Mouse (Mus musculus): ENCODE data around the gene Ppara. TPM values are rescaled to one million over a fixed set of nuclear protein-coding genes. Genes with fewer than 3 reads are reported as not detected.
"Not testable (repeated sequence)": the region's sequence is repeated elsewhere in the genome, so short reads cannot be mapped to it uniquely, and the experiment has no call there.

The Ppara gene
- polyA plus RNA-seq, 1 experiment from 2014 or later = 6.0 TPM

- Histone ChIP-seq H3K36me3 (ENCODE audit: control insufficient read depth, insufficient read depth, low read length) (no peaks in the 10 kb centered on the region), H3K4me2 (ENCODE audit: low read depth, low read length) (no peak overlapping the region), H3K9me3 (ENCODE audit: control insufficient read depth, low read length) (no peaks in the 10 kb centered on the region), H3K27me3 (replicated peaks; ENCODE audit: control insufficient read depth, insufficient read depth, low read length) (no peaks in the 10 kb centered on the region), H3K4me3 (ENCODE audit: low read depth, low read length) (no peak overlapping the region), H3K9ac (ENCODE audit: low read depth, low read length) (no peak overlapping the region), H3K27ac (replicated peaks; ENCODE audit: low read depth, low read length) (no peak overlapping the region), H3K4me1 (ENCODE audit: control insufficient read depth, insufficient read depth, low read length) (no peaks in the 10 kb centered on the region)
- ATAC-seq (ENCODE audit: low read depth) (no peak), DNase-seq (ENCODE audit: low spot score) (no peak)
- WGBS = 89% methylated on average over 5 of the region's 5 CpGs
These were observed 31.9 kb downstream of the Ppara start for GRCm38 (mm10) chr15:85766677-85767076.

- Histone ChIP-seq H3K9me3 (ENCODE audit: control insufficient read depth, low read length) (no peaks in the 10 kb centered on the region), H3K4me3 (ENCODE audit: low read depth, low read length) (no peak overlapping the region), H3K36me3 (ENCODE audit: control insufficient read depth, insufficient read depth, low read length) (no peaks in the 10 kb centered on the region), H3K4me1 (ENCODE audit: control insufficient read depth, insufficient read depth, low read length) (no peaks in the 10 kb centered on the region), H3K9ac (ENCODE audit: low read depth, low read length) (no peak overlapping the region), H3K27me3 (replicated peaks; ENCODE audit: control insufficient read depth, insufficient read depth, low read length) (no peaks in the 10 kb centered on the region), H3K27ac (replicated peaks; ENCODE audit: low read depth, low read length) (no peak overlapping the region), H3K4me2 (ENCODE audit: low read depth, low read length) (no peak overlapping the region)
- WGBS = 94% methylated on average over 8 of the region's 8 CpGs
- no peak for DNase-seq (ENCODE audit: low spot score)
- no peak for ATAC-seq (ENCODE audit: low read depth)
These were observed 34.2 kb downstream of the Ppara start for GRCm38 (mm10) chr15:85768991-85769390.

- Histone ChIP-seq H3K9ac (ENCODE audit: low read depth, low read length) (no peak overlapping the region), H3K27ac (replicated peaks; ENCODE audit: low read depth, low read length) (no peak overlapping the region), H3K4me1 (ENCODE audit: control insufficient read depth, insufficient read depth, low read length) (no peaks in the 10 kb centered on the region), H3K4me2 (ENCODE audit: low read depth, low read length) (no peak overlapping the region), H3K27me3 (replicated peaks; ENCODE audit: control insufficient read depth, insufficient read depth, low read length) (no peaks in the 10 kb centered on the region), H3K9me3 (ENCODE audit: control insufficient read depth, low read length) (no peaks in the 10 kb centered on the region), H3K36me3 (ENCODE audit: control insufficient read depth, insufficient read depth, low read length) (no peaks in the 10 kb centered on the region), H3K4me3 (ENCODE audit: low read depth, low read length) (no peak overlapping the region)
- no peak for ATAC-seq (ENCODE audit: low read depth)
- no peak for DNase-seq (ENCODE audit: low spot score)
- 83% methylated on average over 17 of the region's 17 CpGs for WGBS
These were observed 36.7 kb downstream of the Ppara start for GRCm38 (mm10) chr15:85771306-85772121.

GRCm38 (mm10) chr15:85772146-85772740, 37.5 kb downstream of the Ppara start:
- H3K27ac ChIP-seq (replicated peaks; ENCODE audit: low read depth, low read length) = no peak overlapping the region
- H3K27me3 ChIP-seq (replicated peaks; ENCODE audit: control insufficient read depth, insufficient read depth, low read length) = no peaks in the 10 kb centered on the region
- ATAC-seq (ENCODE audit: low read depth) (no peak), DNase-seq (ENCODE audit: low spot score) (no peak)
- no peaks in the 10 kb centered on the region for H3K9me3 ChIP-seq (ENCODE audit: control insufficient read depth, low read length)
- H3K4me3 ChIP-seq (ENCODE audit: low read depth, low read length) = no peak overlapping the region
- H3K4me2 ChIP-seq (ENCODE audit: low read depth, low read length) = no peak overlapping the region
- H3K4me1 ChIP-seq (ENCODE audit: control insufficient read depth, insufficient read depth, low read length) = no peaks in the 10 kb centered on the region
- 79% methylated on average over 11 of the region's 11 CpGs for WGBS
- H3K36me3 ChIP-seq (ENCODE audit: control insufficient read depth, insufficient read depth, low read length) = no peaks in the 10 kb centered on the region
- H3K9ac ChIP-seq (ENCODE audit: low read depth, low read length) = no peak overlapping the region

GRCm38 (mm10) chr15:85774419-85774818, 39.6 kb downstream of the Ppara start:
- Histone ChIP-seq H3K9ac (ENCODE audit: low read depth, low read length) (no peak overlapping the region), H3K4me3 (ENCODE audit: low read depth, low read length) (no peak overlapping the region), H3K27me3 (replicated peaks; ENCODE audit: control insufficient read depth, insufficient read depth, low read length) (no peaks in the 10 kb centered on the region), H3K27ac (replicated peaks; ENCODE audit: low read depth, low read length) (no peak overlapping the region), H3K9me3 (ENCODE audit: control insufficient read depth, low read length) (no peaks in the 10 kb centered on the region), H3K4me1 (ENCODE audit: control insufficient read depth, insufficient read depth, low read length) (no peaks in the 10 kb centered on the region), H3K4me2 (ENCODE audit: low read depth, low read length) (no peak overlapping the region), H3K36me3 (ENCODE audit: control insufficient read depth, insufficient read depth, low read length) (no peaks in the 10 kb centered on the region)
- ATAC-seq (ENCODE audit: low read depth) (no peak), DNase-seq (ENCODE audit: low spot score) (no peak)
- 86% methylated on average over 9 of the region's 9 CpGs for WGBS

GRCm38 (mm10) chr15:85775001-85775400, 40.2 kb downstream of the Ppara start:
- Histone ChIP-seq H3K4me1 (ENCODE audit: control insufficient read depth, insufficient read depth, low read length) (no peaks in the 10 kb centered on the region), H3K9me3 (ENCODE audit: control insufficient read depth, low read length) (no peaks in the 10 kb centered on the region), H3K4me2 (ENCODE audit: low read depth, low read length) (no peak overlapping the region), H3K36me3 (ENCODE audit: control insufficient read depth, insufficient read depth, low read length) (no peaks in the 10 kb centered on the region), H3K9ac (ENCODE audit: low read depth, low read length) (no peak overlapping the region), H3K27me3 (replicated peaks; ENCODE audit: control insufficient read depth, insufficient read depth, low read length) (no peaks in the 10 kb centered on the region), H3K27ac (replicated peaks; ENCODE audit: low read depth, low read length) (no peak overlapping the region), H3K4me3 (ENCODE audit: low read depth, low read length) (no peak overlapping the region)
- no peak for ATAC-seq (ENCODE audit: low read depth)
- no peak for DNase-seq (ENCODE audit: low spot score)
- WGBS = 88% methylated on average over 7 of the region's 7 CpGs

GRCm38 (mm10) chr15:85776241-85776640, 41.5 kb downstream of the Ppara start:
- no peaks in the 10 kb centered on the region for H3K4me1 ChIP-seq (ENCODE audit: control insufficient read depth, insufficient read depth, low read length)
- H3K4me3 ChIP-seq (ENCODE audit: low read depth, low read length) = no peak overlapping the region
- no peaks in the 10 kb centered on the region for H3K27me3 ChIP-seq (replicated peaks; ENCODE audit: control insufficient read depth, insufficient read depth, low read length)
- DNase-seq (ENCODE audit: low spot score) = no peak
- H3K9ac ChIP-seq (ENCODE audit: low read depth, low read length) = no peak overlapping the region
- H3K4me2 ChIP-seq (ENCODE audit: low read depth, low read length) = no peak overlapping the region
- H3K9me3 ChIP-seq (ENCODE audit: control insufficient read depth, low read length) = no peaks in the 10 kb centered on the region
- H3K27ac ChIP-seq (replicated peaks; ENCODE audit: low read depth, low read length) = no peak overlapping the region
- ATAC-seq (ENCODE audit: low read depth) = no peak
- H3K36me3 ChIP-seq (ENCODE audit: control insufficient read depth, insufficient read depth, low read length) = no peaks in the 10 kb centered on the region
- 66% methylated on average over 2 of the region's 2 CpGs for WGBS

GRCm38 (mm10) chr15:85776771-85777170, 42.0 kb downstream of the Ppara start:
- H3K9ac ChIP-seq (ENCODE audit: low read depth, low read length) = no peak overlapping the region
- H3K36me3 ChIP-seq (ENCODE audit: control insufficient read depth, insufficient read depth, low read length) = no peaks in the 10 kb centered on the region
- H3K27me3 ChIP-seq (replicated peaks; ENCODE audit: control insufficient read depth, insufficient read depth, low read length) = no peaks in the 10 kb centered on the region
- H3K27ac ChIP-seq (replicated peaks; ENCODE audit: low read depth, low read length) = no peak overlapping the region
- 64% methylated on average over 5 of the region's 5 CpGs for WGBS
- no peak for ATAC-seq (ENCODE audit: low read depth)
- no peak overlapping the region for H3K4me2 ChIP-seq (ENCODE audit: low read depth, low read length)
- no peak for DNase-seq (ENCODE audit: low spot score)
- H3K4me1 ChIP-seq (ENCODE audit: control insufficient read depth, insufficient read depth, low read length) = no peaks in the 10 kb centered on the region
- H3K9me3 ChIP-seq (ENCODE audit: control insufficient read depth, low read length) = no peaks in the 10 kb centered on the region
- H3K4me3 ChIP-seq (ENCODE audit: low read depth, low read length) = no peak overlapping the region

GRCm38 (mm10) chr15:85778891-85779290, 44.1 kb downstream of the Ppara start:
- WGBS = 88% methylated on average over 6 of the region's 6 CpGs
- H3K4me3 ChIP-seq (ENCODE audit: low read depth, low read length); H3K4me1 ChIP-seq (ENCODE audit: control insufficient read depth, insufficient read depth, low read length); ATAC-seq (ENCODE audit: low read depth); H3K36me3 ChIP-seq (ENCODE audit: control insufficient read depth, insufficient read depth, low read length); H3K27me3 ChIP-seq (replicated peaks; ENCODE audit: control insufficient read depth, insufficient read depth, low read length); H3K27ac ChIP-seq (replicated peaks; ENCODE audit: low read depth, low read length); H3K9me3 ChIP-seq (ENCODE audit: control insufficient read depth, low read length); DNase-seq (ENCODE audit: low spot score); H3K9ac ChIP-seq (ENCODE audit: low read depth, low read length); H3K4me2 ChIP-seq (ENCODE audit: low read depth, low read length): not testable (repeated sequence)
